Mouse (Mus musculus) testis, adult 2 months (tissue): Measurements from ENCODE around the gene Abr. TPM values are rescaled to one million over a fixed set of nuclear protein-coding genes. Genes with fewer than 3 reads are reported as not detected.
A peak's percentile ranks its signal among the peaks of the same experiment; 100 is the strongest.

Experiments
- H3K27ac ChIP-seq: fragments of 200-500 bp; 2 replicates; pipeline ENCODE4 v1.5.1; 2012; ENCODE audit warnings: low read depth, low read length; ENCODE audit not compliant: control insufficient read depth, insufficient read depth
- H3K27me3 ChIP-seq: fragments of 200-500 bp; 2 replicates; pipeline ENCODE4 v1.6.1; 2012; ENCODE audit warnings: mild to moderate bottlenecking, low read length, moderate library complexity; ENCODE audit not compliant: control insufficient read depth, insufficient read depth
- H3K36me3 ChIP-seq: fragments of 200-500 bp; 2 replicates; pipeline ENCODE4 v1.6.1; 2012; ENCODE audit warnings: mild to moderate bottlenecking, low read length; ENCODE audit not compliant: control insufficient read depth, insufficient read depth
- H3K4me1 ChIP-seq: fragments of 200-500 bp; 2 replicates; pipeline ENCODE4 v1.6.1; 2012; ENCODE audit warnings: low read length; ENCODE audit not compliant: control insufficient read depth, insufficient read depth
- H3K4me3 ChIP-seq: fragments of 200-500 bp; 2 replicates; pipeline ENCODE4 v1.5.1; 2012; ENCODE audit warnings: low read depth, mild to moderate bottlenecking, low read length, moderate library complexity, mixed read lengths; ENCODE audit not compliant: control insufficient read depth
- CTCF ChIP-seq: fragments of 200-500 bp; IDR thresholded peaks from 2 replicates; pipeline ENCODE4 v1.5.1; 2012; ENCODE audit warnings: low read depth, mild to moderate bottlenecking, inconsistent platforms, low read length, moderate library complexity; ENCODE audit not compliant: control insufficient read depth, insufficient read depth, insufficient replicate concordance
- POLR2A ChIP-seq: fragments of 200-500 bp; IDR thresholded peaks from 2 replicates; pipeline ENCODE4 v1.6.1; 2012; ENCODE audit warnings: low read depth, mild to moderate bottlenecking, inconsistent platforms, low read length, moderate library complexity; ENCODE audit not compliant: control insufficient read depth
- polyA plus RNA-seq: library from polyadenylated mRNA; depleted of rRNA; stranded (reverse); fragments of >200 nt; gene quantifications from 2 replicates; pipeline ENCODE4 v1.2.3, GENCODE M21; 2012

Gene Abr
- polyA plus RNA-seq, 1 experiment, result 6.6 TPM

- Histone ChIP-seq H3K4me3 (no peak overlapping the region), H3K36me3 (no peaks in the 10 kb centered on the region), H3K4me1 (no peaks in the 10 kb centered on the region), H3K27ac (no peak overlapping the region), H3K27me3 (no peaks in the 10 kb centered on the region)
- TF ChIP-seq POLR2A (no peak), CTCF (no peak)
Observed at GRCm38 (mm10) chr11:76478676-76479655, 143.1 kb downstream of the Abr start.

DNA sequence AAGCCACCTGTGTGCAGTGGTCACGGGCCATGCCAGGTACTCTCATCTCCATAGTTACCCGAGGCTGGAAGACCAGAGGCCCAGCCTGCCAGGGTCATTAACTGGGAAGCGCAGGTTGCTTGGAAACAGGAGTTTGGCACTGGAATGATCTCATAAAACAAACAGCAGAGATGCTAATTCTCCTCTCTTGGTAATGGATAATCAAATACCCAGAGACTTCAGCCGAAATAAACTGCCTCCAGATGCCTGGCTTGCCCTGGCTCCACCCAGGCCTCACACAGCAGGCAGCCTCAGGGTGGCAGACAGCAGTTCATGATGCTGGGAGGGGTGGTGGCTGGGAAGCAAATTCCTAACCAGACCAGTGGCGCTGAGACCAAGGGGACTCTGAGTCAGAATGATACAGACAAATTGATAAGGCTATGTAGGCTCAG lies 145.0 kb downstream of the Abr start:
- Histone ChIP-seq H3K4me3 (no peak overlapping the region), H3K27ac (no peak overlapping the region), H3K27me3 (no peaks in the 10 kb centered on the region), H3K4me1 (no peaks in the 10 kb centered on the region), H3K36me3 (no peaks in the 10 kb centered on the region)
- no peak for TF ChIP-seq CTCF
- no peak for TF ChIP-seq POLR2A

- TF ChIP-seq POLR2A (no peak), CTCF (no peak)
- Histone ChIP-seq H3K4me1 (no peaks in the 10 kb centered on the region), H3K36me3 (no peaks in the 10 kb centered on the region), H3K27ac (no peak overlapping the region), H3K27me3 (no peaks in the 10 kb centered on the region), H3K4me3 (no peak overlapping the region)
Observed at GRCm38 (mm10) chr11:76476376-76477094, 145.6 kb downstream of the Abr start.

- no peak overlapping the region for H3K4me3 ChIP-seq
- no peak overlapping the region for H3K27ac ChIP-seq
- no peaks in the 10 kb centered on the region for H3K27me3 ChIP-seq
- H3K36me3 ChIP-seq, result no peaks in the 10 kb centered on the region
- TF ChIP-seq POLR2A (no peak), CTCF (no peak)
- no peaks in the 10 kb centered on the region for H3K4me1 ChIP-seq
Observed at GRCm38 (mm10) chr11:76472617-76473016, 149.5 kb downstream of the Abr start.

DNA sequence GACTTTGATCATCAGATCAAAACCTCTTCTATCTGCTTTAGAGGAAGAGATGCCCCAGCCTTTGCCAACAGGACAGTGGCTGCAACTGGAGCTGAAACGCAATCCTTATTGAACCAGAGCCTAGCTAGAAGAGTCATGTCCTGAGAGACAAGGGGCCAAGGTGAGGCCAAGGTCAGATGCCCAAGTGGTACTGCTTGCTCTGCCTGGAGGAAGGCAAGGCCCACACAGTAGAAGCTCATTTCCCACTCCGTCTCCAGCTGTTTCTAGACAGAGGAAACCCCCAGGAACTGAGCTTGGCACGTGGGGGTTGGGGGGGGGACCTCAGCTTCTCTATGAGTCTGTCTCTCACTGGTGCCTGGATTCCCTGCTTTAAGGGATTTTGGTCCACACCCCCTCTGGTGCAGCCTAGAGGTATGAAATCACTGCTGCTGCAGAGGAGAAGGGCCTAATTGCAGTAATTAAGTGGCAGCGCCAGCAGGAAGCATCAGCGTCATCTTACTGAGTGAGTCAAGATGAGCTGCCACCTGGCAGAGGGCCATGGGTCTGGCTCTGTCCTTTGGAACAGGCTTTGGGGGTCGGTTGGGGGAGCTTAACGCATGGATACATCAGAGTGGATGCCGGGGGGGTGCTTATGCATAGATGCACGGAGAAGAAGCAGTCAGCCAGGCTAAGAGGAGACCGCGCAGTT lies 152.7 kb downstream of the Abr start:
- H3K27ac ChIP-seq, result no peak overlapping the region
- H3K4me3 ChIP-seq, result peak overlapping the region; percentile 43
- H3K27me3 ChIP-seq, result no peaks in the 10 kb centered on the region
- H3K4me1 ChIP-seq, result no peaks in the 10 kb centered on the region
- H3K36me3 ChIP-seq, result no peaks in the 10 kb centered on the region
- TF ChIP-seq POLR2A (no peak), CTCF (no peak)

DNA sequence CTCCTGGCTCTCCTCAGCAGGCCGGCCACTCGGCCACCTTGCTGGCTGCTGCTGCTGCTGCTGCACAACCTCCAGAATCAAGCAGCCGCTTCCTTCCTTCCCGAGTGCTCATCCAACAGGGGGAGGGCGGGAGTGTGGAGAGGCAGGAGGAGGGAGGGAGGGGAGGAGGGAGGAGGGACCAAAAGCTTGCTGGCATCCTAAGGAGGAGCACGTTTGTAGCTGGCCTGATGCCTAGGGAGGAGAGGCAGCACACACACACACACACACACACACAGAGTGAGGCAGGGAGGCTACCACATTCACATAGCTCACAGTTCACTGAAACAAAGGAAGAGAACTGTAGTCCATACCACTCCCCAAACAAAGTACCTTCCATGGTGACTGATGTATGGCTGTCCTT lies 153.8 kb downstream of the Abr start:
- no peak overlapping the region for H3K27ac ChIP-seq
- H3K4me1 ChIP-seq, result no peaks in the 10 kb centered on the region
- TF ChIP-seq POLR2A, result no peak
- TF ChIP-seq CTCF, result no peak
- H3K36me3 ChIP-seq, result no peaks in the 10 kb centered on the region
- H3K27me3 ChIP-seq, result no peaks in the 10 kb centered on the region
- H3K4me3 ChIP-seq, result no peak overlapping the region
